Mouse (Mus musculus) cerebellum, postnatal 14 days (tissue): ENCODE measurements around the gene Rest.

Source experiments
- DNase-seq, 2 experiments: peaks; one replicate each; pipeline ENCODE4 v3.0.0; 2021; ENCODE audit warnings: mixed read lengths in 2 of 2

The Rest gene

GRCm38 (mm10) chr5:77266066-77266885, 985 bp downstream of the Rest start:
- DNase-seq = peak; percentile 23 to 29

DNA sequence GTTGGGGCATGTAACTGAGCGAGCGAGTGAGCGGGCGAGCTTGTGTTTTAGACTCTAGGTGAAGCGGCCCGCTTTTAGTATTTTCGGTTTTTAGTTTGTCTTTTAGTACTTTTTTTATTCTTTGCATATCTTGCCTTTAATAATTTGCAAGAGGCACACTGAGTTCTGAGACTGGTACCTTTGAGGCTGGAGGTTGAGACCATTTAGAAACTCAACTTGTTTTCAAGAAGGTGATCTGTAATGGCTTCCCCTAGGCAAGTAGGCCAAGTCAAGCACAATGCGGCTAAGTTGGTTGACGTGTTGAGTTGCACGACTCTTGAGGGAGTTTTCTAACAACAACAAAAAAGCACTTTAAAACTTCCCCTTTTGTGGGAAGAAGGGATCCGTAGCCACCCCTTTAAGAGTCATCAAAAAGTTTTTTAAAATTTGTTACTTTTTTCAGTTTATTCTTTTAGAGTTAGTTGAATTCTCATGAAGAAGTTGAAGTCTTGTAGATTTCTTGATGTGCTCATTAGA, 1.7 kb downstream of the Rest start:
- no peak for DNase-seq

GRCm38 (mm10) chr5:77267441-77267840, 2.1 kb downstream of the Rest start:
- no peak for DNase-seq

DNA sequence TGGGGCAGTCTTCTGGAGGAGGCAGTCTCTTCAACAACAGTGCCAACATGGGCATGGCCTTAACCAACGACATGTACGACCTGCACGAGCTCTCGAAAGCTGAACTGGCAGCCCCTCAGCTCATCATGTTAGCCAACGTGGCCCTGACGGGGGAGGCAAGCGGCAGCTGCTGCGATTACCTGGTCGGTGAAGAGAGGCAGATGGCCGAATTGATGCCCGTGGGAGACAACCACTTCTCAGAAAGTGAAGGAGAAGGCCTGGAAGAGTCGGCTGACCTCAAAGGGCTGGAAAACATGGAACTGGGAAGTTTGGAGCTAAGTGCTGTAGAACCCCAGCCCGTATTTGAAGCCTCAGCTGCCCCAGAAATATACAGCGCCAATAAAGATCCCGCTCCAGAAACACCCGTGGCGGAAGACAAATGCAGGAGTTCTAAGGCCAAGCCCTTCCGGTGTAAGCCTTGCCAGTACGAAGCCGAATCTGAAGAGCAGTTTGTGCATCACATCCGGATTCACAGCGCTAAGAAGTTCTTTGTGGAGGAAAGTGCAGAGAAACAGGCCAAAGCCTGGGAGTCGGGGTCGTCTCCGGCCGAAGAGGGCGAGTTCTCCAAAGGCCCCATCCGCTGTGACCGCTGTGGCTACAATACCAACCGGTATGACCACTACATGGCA, 2.8 kb downstream of the Rest start:
- DNase-seq = no peak

DNA sequence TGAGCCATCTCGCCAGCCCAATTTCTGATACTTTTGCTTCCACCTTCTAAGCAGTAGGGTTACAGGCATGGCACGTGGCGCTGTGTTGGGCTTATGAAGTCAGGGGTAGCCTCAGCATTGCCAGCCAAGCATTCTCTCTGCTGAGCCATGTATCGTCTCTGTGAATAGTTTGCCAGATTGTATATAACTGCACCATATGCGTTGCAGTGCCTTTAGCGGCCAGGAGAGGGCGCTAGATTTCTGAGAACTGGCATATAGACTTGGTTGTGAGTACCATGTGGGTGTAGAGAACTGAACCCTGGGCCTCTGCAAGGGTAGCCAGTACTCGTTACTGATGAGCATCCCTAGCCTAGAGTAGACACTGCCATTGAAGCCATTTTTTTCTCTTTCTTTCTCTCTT, 4.1 kb downstream of the Rest start:
- peak in 1 of 2 experiments; percentile 15 for DNase-seq

GRCm38 (mm10) chr5:77273151-77273550, 7.9 kb downstream of the Rest start:
- DNase-seq = no peak

DNA sequence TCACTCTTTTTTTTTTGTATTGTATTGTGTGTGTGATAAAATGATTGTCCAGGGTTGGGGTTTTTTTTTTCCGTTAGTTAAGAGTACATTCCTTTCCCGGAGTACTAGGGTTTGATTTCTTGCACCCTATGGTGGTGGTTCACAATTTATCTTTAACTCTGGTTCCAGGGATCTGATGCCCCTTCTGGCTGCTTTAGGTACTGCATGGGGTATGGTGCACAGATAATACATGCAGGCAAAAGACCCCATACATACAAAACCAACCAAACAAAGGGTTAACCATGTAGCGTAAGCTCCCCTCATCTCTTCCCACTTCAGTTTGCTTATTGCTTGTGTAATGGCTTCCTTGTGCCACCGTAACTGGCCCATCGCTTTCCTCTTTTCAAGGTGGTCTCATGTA, 10.7 kb downstream of the Rest start:
- DNase-seq = peak; percentile 40 to 65

- no peak for DNase-seq
These were observed 11.9 kb downstream of the Rest start for GRCm38 (mm10) chr5:77277204-77277603.

- no peak for DNase-seq
These were observed 16.4 kb downstream of the Rest start for GRCm38 (mm10) chr5:77281518-77282174.

- DNase-seq = peak; percentile 51 to 53
These were observed 17.0 kb downstream of the Rest start for GRCm38 (mm10) chr5:77282242-77282641.

GRCm38 (mm10) chr5:77285685-77286084, 20.4 kb downstream of the Rest start:
- no peak for DNase-seq

- DNase-seq = no peak
These were observed 21.6 kb downstream of the Rest start for GRCm38 (mm10) chr5:77286904-77287303.

- DNase-seq = no peak
These were observed 22.6 kb downstream of the Rest start for GRCm38 (mm10) chr5:77287901-77288300.

DNA sequence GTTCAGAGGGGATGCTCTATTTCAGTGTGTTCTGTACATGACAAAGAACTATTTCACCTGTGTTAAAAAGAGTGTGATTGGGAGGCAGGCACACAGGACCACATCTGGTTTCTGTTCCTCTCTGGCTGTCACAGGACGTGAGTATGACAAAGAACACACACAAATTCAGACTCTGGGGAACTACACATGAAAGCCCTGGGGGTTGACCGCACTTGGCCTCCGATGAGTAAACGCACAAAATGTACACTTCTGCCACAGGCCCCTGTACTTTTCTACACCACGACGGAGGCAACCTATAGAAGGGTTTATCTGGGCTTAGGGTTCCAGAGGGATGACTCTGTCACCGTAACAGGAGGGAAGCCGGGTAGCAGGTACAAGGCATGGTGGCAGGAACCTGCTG, 24.4 kb downstream of the Rest start:
- no peak for DNase-seq

DNA sequence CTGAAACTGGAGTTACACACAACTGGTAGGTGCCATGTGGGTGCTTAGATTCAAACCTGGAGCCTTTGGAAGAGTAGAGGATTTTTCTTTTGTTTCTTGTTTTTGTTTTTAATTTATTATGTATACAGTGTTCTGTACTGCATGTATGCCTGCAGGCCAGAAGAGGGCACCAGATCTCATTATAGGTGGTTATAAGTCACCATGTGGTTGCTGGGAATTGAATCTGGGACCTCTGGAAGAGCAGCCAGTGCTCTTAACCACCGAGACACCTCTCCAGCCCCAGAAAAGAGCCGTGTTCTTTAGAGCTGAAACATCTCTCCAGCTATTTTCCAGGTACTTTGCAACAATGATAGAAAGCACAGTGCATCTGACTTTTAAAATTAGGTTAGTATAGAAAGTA, 25.3 kb downstream of the Rest start:
- DNase-seq = no peak

DNA sequence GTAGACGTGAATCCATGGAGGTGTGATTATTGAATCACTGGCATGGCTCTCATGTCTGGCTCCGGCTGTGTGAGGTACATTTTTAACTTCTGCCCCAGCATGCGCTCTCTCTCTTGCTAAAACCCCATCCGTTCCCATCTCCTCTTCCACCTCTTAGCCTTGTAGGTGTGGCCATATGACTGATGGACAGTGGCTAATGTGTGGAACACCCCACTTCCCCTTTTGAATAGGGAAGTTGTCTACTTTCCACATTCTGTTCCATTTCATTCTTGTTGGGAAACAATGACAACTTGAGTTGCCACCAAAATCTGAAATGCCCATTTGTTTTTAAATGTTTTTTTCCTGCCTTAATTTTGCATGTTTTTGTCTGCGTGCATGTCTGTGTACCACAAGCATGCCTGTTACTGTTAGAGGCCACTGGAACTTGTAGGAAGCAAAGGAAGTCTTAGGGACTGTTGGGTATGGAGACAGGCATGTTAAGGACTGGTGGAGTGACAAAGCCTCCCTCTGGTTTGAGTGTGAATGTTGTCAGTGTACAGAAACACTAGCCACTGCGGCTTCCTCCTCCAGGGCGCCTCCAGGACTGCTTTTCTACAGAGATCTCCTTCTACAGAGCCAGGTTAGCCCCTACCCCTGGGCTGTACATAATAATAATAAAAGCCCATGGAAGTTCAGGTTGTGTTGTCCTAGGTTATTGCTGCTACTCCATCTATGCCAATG, 27.7 kb downstream of the Rest start:
- no peak for DNase-seq

GRCm38 (mm10) chr5:77299486-77299885, 34.2 kb downstream of the Rest start:
- no peak for DNase-seq

GRCm38 (mm10) chr5:77301296-77301903, 36.1 kb downstream of the Rest start:
- no peak for DNase-seq

GRCm38 (mm10) chr5:77307821-77308553, 42.7 kb downstream of the Rest start:
- no peak for DNase-seq

DNA sequence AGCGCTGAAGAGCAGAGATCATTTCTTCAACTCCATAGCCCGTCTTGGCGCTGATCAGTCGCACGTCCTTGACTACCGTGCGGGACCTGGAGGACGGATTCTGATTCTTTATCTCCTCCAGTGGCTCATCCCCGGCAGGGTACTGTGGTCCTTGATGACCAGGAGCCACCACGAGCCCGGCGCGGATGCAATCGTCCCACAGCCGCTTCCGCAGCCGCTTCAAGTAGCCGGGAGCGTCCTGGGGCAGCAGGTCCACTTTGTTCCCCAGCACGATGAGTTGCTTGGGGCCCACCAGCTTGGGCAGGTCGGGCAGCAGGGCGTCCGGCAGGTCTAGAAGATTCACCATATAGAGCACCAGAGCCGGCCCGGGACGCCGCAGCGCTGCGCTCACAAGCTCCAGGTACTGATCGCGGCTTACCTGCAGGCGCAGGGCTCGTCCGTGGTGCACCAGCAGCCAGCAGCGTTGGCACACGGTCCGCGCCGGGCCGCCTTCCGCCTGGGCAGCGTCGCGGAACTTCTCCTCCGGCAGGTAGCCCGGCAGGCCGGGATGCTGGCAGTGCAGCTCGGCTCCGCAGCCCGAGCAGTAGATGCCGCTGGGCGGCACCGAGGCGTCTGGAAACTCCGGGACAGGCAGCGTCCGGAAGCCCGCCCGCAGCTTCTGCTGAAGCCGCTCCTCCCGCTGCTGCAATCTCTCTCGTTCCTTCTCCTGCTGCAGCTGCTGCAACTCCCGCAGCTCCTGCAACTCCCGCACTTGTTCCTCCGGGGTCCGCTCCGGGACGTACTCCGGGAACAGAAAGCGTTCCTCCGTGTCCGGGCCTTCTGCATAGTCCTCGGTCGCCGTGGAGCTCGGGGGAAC, 44.0 kb downstream of the Rest start:
- DNase-seq = peak; percentile 58 to 64
